Mouse (Mus musculus) heart, postnatal 0 days (tissue): ENCODE measurements at regions not wholly inside any gene's neighbourhood (a gene's known extent, or its start where the extent isn't known, plus 50 kb on each side); places are given as distances from the start of the nearest gene placed in this dataset.

Source experiments
- ATAC-seq: fragments of 200-750 bp; cut with Nextera tagmentation; 2 replicates; pipeline ENCODE4 v1.8.0; 2017; ENCODE audit warnings: low read depth, moderate number of reproducible peaks, moderate library complexity; ENCODE audit not compliant: insufficient read depth
- DNase-seq: peaks from one replicate; pipeline ENCODE4 v3.0.0-alpha.2; 2016; ENCODE audit warnings: low spot score
- H3K27ac ChIP-seq: fragments of 300-500 bp; sonication (generic); 2 replicates; pipeline ENCODE4 v1.5.1; 2014; ENCODE audit warnings: low read depth, mild to moderate bottlenecking
- H3K27me3 ChIP-seq: fragments of 300-500 bp; sonication (generic); 2 replicates; pipeline ENCODE4 v1.6.1; 2014; ENCODE audit warnings: low read length, mixed read lengths; ENCODE audit not compliant: control insufficient read depth, insufficient read depth
- H3K36me3 ChIP-seq: fragments of 300-500 bp; sonication (generic); replicated peaks from 2 replicates; pipeline ENCODE4 v1.6.1; 2014; ENCODE audit warnings: low read length, mixed read lengths; ENCODE audit not compliant: control insufficient read depth, insufficient read depth
- H3K4me1 ChIP-seq: fragments of 300-500 bp; sonication (generic); 2 replicates; pipeline ENCODE4 v1.6.1; 2014; ENCODE audit warnings: antibody characterized with exemption; ENCODE audit not compliant: control insufficient read depth, insufficient read depth
- H3K4me2 ChIP-seq: fragments of 300-500 bp; sonication (generic); 2 replicates; pipeline ENCODE4 v1.6.1; 2014; ENCODE audit warnings: low read depth, mild to moderate bottlenecking, low read length, moderate library complexity
- H3K4me3 ChIP-seq: fragments of 300-500 bp; sonication (generic); 2 replicates; pipeline ENCODE4 v1.5.1; 2014; ENCODE audit warnings: low read depth, low read length
- H3K9ac ChIP-seq: fragments of 300-500 bp; sonication (generic); replicated peaks from 2 replicates; pipeline ENCODE4 v1.6.1; 2014; ENCODE audit warnings: low read depth, low read length, mixed read lengths
- H3K9me3 ChIP-seq: fragments of 300-500 bp; sonication (generic); replicated peaks from 2 replicates; pipeline ENCODE4 v1.6.1; 2016; ENCODE audit warnings: low read length; ENCODE audit not compliant: control insufficient read depth
- CTCF ChIP-seq: IDR thresholded peaks from 2 replicates; pipeline ENCODE4 v1.5.1; 2016; ENCODE audit warnings: antibody characterized with exemption, control low read depth, low read depth
- EP300 ChIP-seq: IDR thresholded peaks from 2 replicates; pipeline ENCODE4 v1.6.1; 2016; ENCODE audit warnings: antibody characterized with exemption, low read depth
- WGBS: fragments of 180-500 bp; shearing (Covaris S2); extraction: QIAGEN DNeasy Blood & Tissue Kit; methylation state at CpG from one replicate; pipeline ENCODE4 v1.1.7; 2014; 5-methylcytosine and 5-hydroxymethylcytosine counted together

DNA sequence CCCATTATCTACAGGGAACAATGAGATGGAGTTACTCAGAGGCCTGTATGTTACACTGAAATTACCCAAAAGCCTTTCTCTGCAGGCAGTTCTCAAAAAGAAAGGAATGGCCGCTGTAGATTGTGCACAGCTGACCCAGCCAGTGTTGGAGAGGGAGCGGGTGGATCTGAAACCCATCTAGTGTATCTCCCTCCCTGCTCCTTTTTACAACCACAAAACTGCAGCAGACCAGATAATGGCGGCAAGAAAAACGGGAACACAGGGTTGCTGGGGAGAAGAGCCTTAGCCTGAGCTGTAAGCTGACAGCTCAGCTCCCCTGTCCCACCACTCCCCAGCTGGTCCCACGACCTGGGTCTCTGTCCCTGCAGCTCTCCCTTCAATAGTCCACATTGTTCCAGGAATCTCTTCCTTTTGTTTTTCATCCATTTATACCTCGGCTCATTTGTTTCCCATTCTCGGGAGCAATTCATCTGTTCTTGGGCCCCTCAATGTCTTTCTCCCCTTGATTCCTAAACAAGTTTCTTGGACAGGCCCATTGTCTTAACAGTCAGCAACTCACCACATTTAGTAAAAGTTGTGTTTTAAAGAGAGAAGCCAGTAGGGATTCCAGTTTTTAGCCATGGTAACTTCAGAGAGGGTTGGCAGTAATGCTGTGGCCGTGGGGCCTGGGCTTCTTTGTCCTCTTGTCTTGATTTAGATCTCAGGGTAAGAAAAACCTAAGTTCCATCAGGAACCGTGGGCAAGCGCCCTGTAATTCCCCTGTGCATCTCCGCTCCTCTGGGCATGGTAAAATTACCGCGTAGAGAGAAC, 67.6 kb upstream of the Fzd7 start:
- Histone ChIP-seq H3K36me3 (no peaks in the 10 kb centered on the region), H3K27me3 (no peaks in the 10 kb centered on the region), H3K4me3 (no peak overlapping the region), H3K4me1 (no peaks in the 10 kb centered on the region), H3K4me2 (no peak overlapping the region), H3K9me3 (no peaks in the 10 kb centered on the region), H3K9ac (no peak overlapping the region), H3K27ac (no peak overlapping the region)
- TF ChIP-seq EP300 (no peak), CTCF (no peak)
- DNase-seq (no peak), ATAC-seq (no peak)
- WGBS, result 77% methylated on average over 13 of the region's 13 CpGs

DNA sequence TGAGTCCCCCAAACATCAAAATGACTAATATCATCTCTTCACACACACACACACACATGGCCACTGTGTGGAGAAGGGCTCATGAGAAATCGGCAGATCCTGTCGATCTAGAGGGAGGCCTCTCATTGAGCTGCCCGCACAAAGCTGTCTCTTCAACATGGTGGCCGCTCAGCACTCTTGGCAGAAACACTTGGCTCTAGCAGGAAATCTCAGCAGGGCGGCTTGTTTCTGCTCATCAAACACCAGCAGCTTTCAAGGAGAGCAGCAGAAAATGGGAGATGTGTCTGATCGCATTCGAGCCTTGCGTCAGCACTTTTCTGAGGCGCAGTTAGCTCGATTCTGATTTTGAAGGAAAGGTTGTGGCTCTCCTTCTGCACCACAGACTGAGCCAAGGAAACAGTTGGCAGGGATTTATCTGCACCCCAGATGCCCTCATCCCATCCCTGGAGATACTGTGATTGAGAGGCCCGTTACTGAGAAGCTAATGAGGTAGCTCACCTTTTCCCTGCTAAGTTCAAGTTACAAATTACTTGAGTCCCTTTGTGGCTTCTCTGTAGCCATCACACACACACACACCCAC, 66.4 kb upstream of the Fzd7 start:
- Histone ChIP-seq H3K9me3 (no peaks in the 10 kb centered on the region), H3K4me1 (no peaks in the 10 kb centered on the region), H3K4me2 (no peak overlapping the region), H3K9ac (no peak overlapping the region), H3K4me3 (no peak overlapping the region), H3K27me3 (no peaks in the 10 kb centered on the region), H3K36me3 (no peaks in the 10 kb centered on the region), H3K27ac (no peak overlapping the region)
- no peak for ATAC-seq
- TF ChIP-seq EP300, result no peak
- no peak for TF ChIP-seq CTCF
- WGBS, result 69% methylated on average over 11 of the region's 11 CpGs
- no peak for DNase-seq

GRCm38 (mm10) chr1:59417317-59417716, 64.9 kb upstream of the Fzd7 start:
- TF ChIP-seq CTCF, result no peak
- TF ChIP-seq EP300, result no peak
- no peaks in the 10 kb centered on the region for H3K27me3 ChIP-seq
- no peak overlapping the region for H3K4me2 ChIP-seq
- WGBS, result 59% methylated on average over 1 of the region's 1 CpGs
- ATAC-seq (no peak), DNase-seq (no peak)
- no peak overlapping the region for H3K4me3 ChIP-seq
- no peak overlapping the region for H3K9ac ChIP-seq
- no peaks in the 10 kb centered on the region for H3K36me3 ChIP-seq
- H3K4me1 ChIP-seq, result no peaks in the 10 kb centered on the region
- no peaks in the 10 kb centered on the region for H3K9me3 ChIP-seq
- H3K27ac ChIP-seq, result no peak overlapping the region

DNA sequence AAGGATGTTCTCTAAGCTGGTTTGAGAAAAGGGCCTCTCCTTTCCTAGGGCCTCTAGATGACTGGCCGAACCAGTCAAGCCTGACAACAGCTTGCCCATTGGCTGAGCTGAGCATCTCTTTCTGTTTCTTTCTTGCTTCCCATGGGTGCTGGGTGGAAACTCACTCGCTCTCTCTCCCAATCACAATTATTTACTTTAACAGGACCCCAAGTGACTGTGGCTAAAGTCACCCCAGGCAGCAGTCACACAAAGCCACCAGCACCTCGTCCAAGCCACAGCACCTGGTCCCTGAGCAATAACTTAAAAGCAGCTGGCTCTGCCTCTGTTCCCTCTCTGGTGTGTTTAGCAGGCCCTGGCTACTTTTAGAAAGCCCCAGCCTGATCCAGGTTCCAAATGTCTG, 64.3 kb upstream of the Fzd7 start:
- Histone ChIP-seq H3K9ac (no peak overlapping the region), H3K27ac (no peak overlapping the region), H3K4me1 (no peaks in the 10 kb centered on the region), H3K36me3 (no peaks in the 10 kb centered on the region), H3K9me3 (no peaks in the 10 kb centered on the region), H3K4me2 (no peak overlapping the region), H3K4me3 (no peak overlapping the region), H3K27me3 (no peaks in the 10 kb centered on the region)
- DNase-seq (no peak), ATAC-seq (no peak)
- 65% methylated on average over 3 of the region's 3 CpGs for WGBS
- TF ChIP-seq EP300 (no peak), CTCF (no peak)

GRCm38 (mm10) chr1:59418748-59419147, 63.5 kb upstream of the Fzd7 start:
- Histone ChIP-seq H3K4me3 (no peak overlapping the region), H3K4me2 (no peak overlapping the region), H3K9me3 (no peaks in the 10 kb centered on the region), H3K36me3 (no peaks in the 10 kb centered on the region), H3K4me1 (no peaks in the 10 kb centered on the region), H3K27ac (no peak overlapping the region), H3K9ac (no peak overlapping the region), H3K27me3 (0 out of 2 replicates have a peak, but pooled peaks cover 4% of the 10 kb centered on the region)
- TF ChIP-seq EP300, result no peak
- TF ChIP-seq CTCF, result no peak
- no peak for DNase-seq
- no peak for ATAC-seq
- 79% methylated on average over 9 of the region's 9 CpGs for WGBS
